Comparison of ENCODE assay signal across 24 mouse cellular contexts in the genomic region with DNA sequence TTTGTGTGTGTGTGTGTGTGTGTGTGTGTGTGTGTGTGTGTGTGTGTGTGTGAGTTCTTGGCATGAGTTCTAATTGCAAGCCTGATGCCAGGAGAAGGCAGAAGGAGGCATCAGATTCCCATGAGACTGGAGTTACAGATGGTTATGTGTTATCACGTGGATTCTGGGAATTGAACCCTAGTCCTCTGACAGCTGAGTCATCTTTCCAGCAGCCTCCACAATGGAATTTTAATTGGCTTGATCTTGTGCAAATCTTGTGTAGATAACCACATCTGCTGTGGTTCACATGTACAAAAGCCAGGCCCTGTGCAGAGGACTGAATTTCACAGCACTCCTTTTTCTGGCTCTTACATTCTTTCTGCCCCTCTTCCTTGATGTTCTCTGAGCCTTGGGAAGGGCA.
"Had no signal": no experiment of that assay in that cellular context is flagged by ENCODE, and none has a peak within 500 bp of the region (broad histone marks: within the 10 kb centered on the region; RNA-seq: fewer than 3 reads in every experiment).

No protein-coding gene starts in this region.

- H3K36me3 ChIP-seq: kidney, embryonic 15.5 days; limb, embryonic 12.5 days; limb, embryonic 15.5 days; midbrain, embryonic 10.5 days; midbrain, embryonic 13.5 days; neural tube, embryonic 13.5 days; stomach, embryonic 15.5 days had no signal

- H3K27ac ChIP-seq: kidney, embryonic 15.5 days; layer of hippocampus, adult 2 months; limb, embryonic 12.5 days; limb, embryonic 15.5 days; liver, embryonic 14.5 days; midbrain, embryonic 10.5 days; midbrain, embryonic 13.5 days; neural tube, embryonic 13.5 days; stomach, embryonic 15.5 days had no signal

- H3K4me3 ChIP-seq: kidney, embryonic 15.5 days; layer of hippocampus, adult 2 months; limb, embryonic 12.5 days; limb, embryonic 15.5 days; megakaryocyte, embryonic 14.5 days; midbrain, embryonic 10.5 days; midbrain, embryonic 13.5 days; myocyte; neural tube, embryonic 13.5 days; stomach, embryonic 15.5 days had no signal

- H3K4me1 ChIP-seq: kidney, embryonic 15.5 days; limb, embryonic 12.5 days; limb, embryonic 15.5 days; megakaryocyte, embryonic 14.5 days; midbrain, embryonic 10.5 days; midbrain, embryonic 13.5 days; neural tube, embryonic 13.5 days; stomach, embryonic 15.5 days had no signal

- DNase-seq: kidney, postnatal 10 days; kidney, postnatal 36 days; layer of hippocampus, adult 9-11 months; left cerebral cortex, postnatal 4 days; liver, postnatal 0 days; lung, embryonic 14.5 days; retina, postnatal 1 day; right cerebral cortex, postnatal 25 days; spleen, adult 18-20 months; thymus, postnatal 36 days had no signal

- H3K9me3 ChIP-seq: kidney, embryonic 15.5 days; limb, embryonic 12.5 days; limb, embryonic 15.5 days; midbrain, embryonic 10.5 days; midbrain, embryonic 13.5 days; neural tube, embryonic 13.5 days; stomach, embryonic 15.5 days had no signal

- H3K9ac ChIP-seq: kidney, embryonic 15.5 days; limb, embryonic 12.5 days; limb, embryonic 15.5 days; liver, embryonic 14.5 days; liver, postnatal 0 days; lung, embryonic 14.5 days; midbrain, embryonic 13.5 days; neural tube, embryonic 13.5 days; stomach, embryonic 15.5 days had no signal

- H3K27me3 ChIP-seq: kidney, embryonic 15.5 days; limb, embryonic 12.5 days; limb, embryonic 15.5 days; megakaryocyte, embryonic 14.5 days; midbrain, embryonic 13.5 days; neural tube, embryonic 13.5 days; stomach, embryonic 15.5 days had no signal

- ATAC-seq: liver, postnatal 0 days; lung, postnatal 0 days; midbrain, embryonic 13.5 days; midbrain, embryonic 16.5 days had no signal

- H3K4me2 ChIP-seq: kidney, embryonic 15.5 days; limb, embryonic 12.5 days; limb, embryonic 15.5 days; liver, embryonic 11.5 days; lung, embryonic 14.5 days; midbrain, embryonic 13.5 days; neural tube, embryonic 13.5 days; stomach, embryonic 15.5 days had no signal
